Mouse (Mus musculus): ENCODE data around the gene Hpf1. TPM values are rescaled to one million over a fixed set of nuclear protein-coding genes. Genes with fewer than 3 reads are reported as not detected.

Hpf1 gene
- 110 and 126 TPM in 2 replicates for polyA plus RNA-seq (2015; fragmentation: Nextera tagmentation; extraction: Ambion mirVana)

DNA sequence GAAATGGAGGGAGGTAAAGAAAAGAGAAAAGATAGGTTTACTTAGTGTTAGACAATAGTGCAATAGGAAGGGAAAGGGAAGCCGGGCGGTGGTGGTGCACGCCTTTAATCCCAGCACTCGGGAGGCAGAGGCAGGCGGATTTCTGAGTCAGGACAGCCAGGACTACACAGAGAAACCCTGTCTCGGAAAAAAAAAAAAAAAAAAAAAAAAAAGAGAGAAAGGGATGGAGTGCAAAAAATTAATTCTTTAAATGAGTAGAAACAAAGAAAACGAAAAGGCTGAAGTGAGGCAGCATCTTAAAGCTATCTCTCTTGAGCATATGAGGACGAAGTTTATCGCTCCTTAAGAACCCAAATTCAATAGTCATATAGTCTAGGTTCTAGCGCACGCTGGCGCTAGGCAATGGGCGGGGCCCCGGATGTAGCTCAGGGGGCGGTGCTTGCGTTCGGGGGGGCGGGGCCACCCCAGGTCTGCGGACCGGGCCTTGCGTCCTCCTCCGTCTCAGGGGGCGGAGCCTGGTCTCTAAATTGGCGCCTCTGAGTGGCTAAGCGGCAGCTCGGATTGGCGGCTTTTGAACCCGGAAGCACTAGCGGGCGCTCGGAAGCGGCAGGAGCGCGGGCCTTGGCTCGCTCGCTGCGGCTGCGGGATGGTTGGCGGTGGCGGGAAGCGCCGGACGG lies at the start of gene Hpf1:
TSS of gene Hpf1 (plus strand) at position 576 of the 677 bp plus-strand sequence.
- H3K27ac ChIP-seq = peak within 1 kb of the TSS; percentile 82
- no peaks in the 10 kb centered on the region for H3K27me3 ChIP-seq
- H3K4me3 ChIP-seq (replicated peaks) = peak within 1 kb of the TSS; percentile 87
- DNase-seq = peak; percentile 97
- peak; percentile 98 for ATAC-seq (ENCODE audit: low read depth)
- 3% methylated on average over 43 of the region's 43 CpGs for WGBS (ENCODE audit: insufficient replicate concordance)
- peaks cover 32% of the 10 kb centered on the region for H3K36me3 ChIP-seq
- peaks cover 42% of the 10 kb centered on the region for H3K4me1 ChIP-seq (replicated peaks)
- H3K9ac ChIP-seq = peak within 1 kb of the TSS; percentile 89
- H3K4me2 ChIP-seq = peak within 1 kb of the TSS; percentile 90
- no peaks in the 10 kb centered on the region for H3K9me3 ChIP-seq (replicated peaks)

DNA sequence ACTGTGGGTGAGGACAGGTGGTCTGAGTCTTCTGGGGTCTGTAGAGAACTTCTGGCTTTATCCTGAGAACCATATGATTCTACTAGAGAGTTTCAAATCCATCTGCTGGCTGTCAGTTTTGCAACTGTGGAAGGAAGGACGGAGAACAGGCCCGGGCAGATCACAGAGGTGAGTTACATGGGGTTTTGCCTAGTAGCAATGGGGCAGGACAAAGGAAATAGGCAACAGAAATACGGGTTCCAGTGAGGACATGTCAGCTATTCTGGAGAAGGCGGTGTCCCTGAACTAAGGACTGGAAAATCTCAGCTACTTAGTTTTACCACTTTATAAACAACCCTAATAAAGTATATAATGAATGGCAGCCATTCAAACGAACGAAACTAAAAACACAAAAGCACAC lies 47.8 kb upstream of the Hpf1 start:
- WGBS (ENCODE audit: insufficient replicate concordance) = 69% methylated on average over 6 of the region's 6 CpGs
- no peak overlapping the region for H3K27ac ChIP-seq
- DNase-seq = no peak

DNA sequence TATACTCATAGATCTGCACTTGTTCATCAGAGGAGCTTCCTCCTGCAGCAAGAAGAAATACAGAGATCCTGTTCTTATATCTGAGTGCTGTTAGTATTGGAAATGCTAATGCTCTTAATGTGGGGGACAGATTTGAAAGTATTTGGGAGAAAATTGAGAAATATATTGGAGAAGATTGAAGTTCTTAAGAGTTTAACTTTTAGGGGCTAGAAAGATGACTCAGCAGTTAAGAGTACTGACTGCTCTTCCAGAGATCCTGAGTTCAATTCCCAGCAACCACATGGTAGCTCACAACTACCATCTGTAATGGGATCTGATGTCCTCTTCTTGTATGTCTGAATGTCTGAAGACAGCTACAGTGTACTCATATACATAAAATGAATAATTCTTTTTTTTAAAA lies 32.7 kb upstream of the Hpf1 start:
- ATAC-seq (ENCODE audit: low read depth) (no peak), DNase-seq (no peak)
- no peak overlapping the region for H3K4me3 ChIP-seq (replicated peaks)
- H3K9me3 ChIP-seq (replicated peaks) = no peaks in the 10 kb centered on the region
- H3K36me3 ChIP-seq = no peaks in the 10 kb centered on the region
- H3K9ac ChIP-seq = no peak overlapping the region
- no peak overlapping the region for H3K4me2 ChIP-seq
- peaks cover 26% of the 10 kb centered on the region for H3K4me1 ChIP-seq (replicated peaks)
- no peak overlapping the region for H3K27ac ChIP-seq
- H3K27me3 ChIP-seq = no peaks in the 10 kb centered on the region

More for the DNA sequence above, 47.8 kb upstream of the Hpf1 start:
- Histone ChIP-seq H3K4me1 (replicated peaks) (no peaks in the 10 kb centered on the region), H3K9me3 (replicated peaks) (no peaks in the 10 kb centered on the region), H3K27me3 (no peaks in the 10 kb centered on the region), H3K4me2 (no peak overlapping the region), H3K36me3 (no peaks in the 10 kb centered on the region), H3K9ac (no peak overlapping the region), H3K4me3 (replicated peaks) (no peak overlapping the region)
- ATAC-seq (ENCODE audit: low read depth) = no peak

DNA sequence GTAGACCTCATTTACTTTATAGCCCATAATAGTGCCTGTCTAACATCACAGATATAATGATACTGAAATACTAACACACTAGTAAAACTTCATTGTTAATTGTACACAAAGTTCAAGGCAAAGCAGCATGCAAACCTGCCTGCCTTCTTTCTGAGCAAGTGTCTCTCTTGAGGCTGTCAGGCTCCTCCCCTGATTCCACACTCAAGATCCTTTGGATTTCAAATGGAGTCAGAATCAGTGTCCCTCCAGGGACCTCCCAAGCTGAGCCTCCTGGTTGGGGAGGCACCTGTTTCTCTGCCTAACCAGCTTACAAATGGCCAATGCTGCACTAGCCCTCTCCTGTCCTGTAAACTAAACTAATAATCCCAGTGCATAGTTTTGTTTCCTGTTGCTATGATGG lies 32.1 kb upstream of the Hpf1 start:
- DNase-seq (no peak), ATAC-seq (ENCODE audit: low read depth) (no peak)
- Histone ChIP-seq H3K4me3 (replicated peaks) (no peak overlapping the region), H3K9me3 (replicated peaks) (no peaks in the 10 kb centered on the region), H3K4me1 (replicated peaks) (peaks cover 26% of the 10 kb centered on the region), H3K27me3 (no peaks in the 10 kb centered on the region), H3K27ac (peak overlapping the region; percentile 91; the same call in 1 of the 2 replicates), H3K36me3 (no peaks in the 10 kb centered on the region), H3K4me2 (no peak overlapping the region), H3K9ac (no peak overlapping the region)

DNA sequence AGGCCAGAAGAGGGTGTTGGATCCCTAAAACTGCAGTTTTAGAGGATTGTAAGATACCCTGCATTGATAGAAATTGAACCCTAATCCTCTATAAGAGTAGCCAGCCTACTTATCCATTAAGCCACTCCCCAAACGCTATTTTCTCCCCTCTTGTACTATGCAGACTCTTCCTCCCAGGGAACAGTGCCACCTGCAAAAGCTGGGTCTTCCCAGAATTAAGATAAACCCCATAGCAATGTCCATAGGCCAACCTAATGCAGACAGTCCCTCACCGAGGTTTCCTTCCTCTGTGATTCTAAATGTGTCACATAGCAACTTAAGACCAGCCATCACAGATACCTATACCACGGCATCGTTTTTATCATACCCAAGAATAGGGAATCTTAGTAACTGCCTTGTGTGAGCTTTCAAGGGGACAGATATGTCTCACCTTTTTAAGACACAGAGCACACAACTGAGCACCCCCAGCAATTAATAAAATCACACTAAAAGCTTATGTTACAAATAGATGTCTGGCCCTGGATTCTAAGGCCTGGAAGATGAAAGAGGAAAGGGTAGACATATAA lies 31.2 kb upstream of the Hpf1 start:
- Histone ChIP-seq H3K4me1 (replicated peaks) (peaks cover 26% of the 10 kb centered on the region), H3K4me2 (peak overlapping the region; percentile 32), H3K27me3 (no peaks in the 10 kb centered on the region), H3K9me3 (replicated peaks) (no peaks in the 10 kb centered on the region), H3K4me3 (replicated peaks) (no peak overlapping the region), H3K36me3 (no peaks in the 10 kb centered on the region), H3K9ac (peak overlapping the region; percentile 11; the same call in 1 of the 2 replicates), H3K27ac (peak overlapping the region; percentile 91)
- WGBS (ENCODE audit: insufficient replicate concordance) = 25% methylated on average over 4 of the region's 4 CpGs
- ATAC-seq (ENCODE audit: low read depth) (peak; percentile 51), DNase-seq (no peak)

DNA sequence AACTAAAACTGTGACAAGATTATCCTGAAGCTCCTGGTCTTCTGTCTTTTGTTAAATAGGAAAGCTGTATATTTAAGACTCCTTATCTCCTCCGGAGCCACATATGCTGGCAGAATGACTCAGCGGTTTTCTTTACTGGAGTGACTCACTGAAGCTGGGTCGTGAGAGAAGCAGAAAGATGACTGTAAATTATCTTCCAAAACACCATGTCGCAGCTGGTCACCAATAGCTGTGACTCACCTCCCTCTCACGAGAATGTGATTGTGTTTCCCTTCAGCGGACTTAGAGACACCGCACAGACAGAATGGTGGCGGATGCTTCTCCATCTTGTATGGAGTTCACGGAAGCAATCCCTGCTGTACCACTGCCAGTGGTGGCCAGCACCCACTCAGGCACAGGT lies 30.6 kb upstream of the Hpf1 start:
- H3K9ac ChIP-seq = peak overlapping the region; percentile 34
- H3K27ac ChIP-seq = peak overlapping the region; percentile 91
- H3K4me1 ChIP-seq (replicated peaks) = peaks cover 26% of the 10 kb centered on the region
- WGBS (ENCODE audit: insufficient replicate concordance) = 21% methylated on average over 9 of the region's 9 CpGs
- peak overlapping the region; percentile 10 for H3K4me3 ChIP-seq (replicated peaks)
- no peaks in the 10 kb centered on the region for H3K27me3 ChIP-seq
- H3K9me3 ChIP-seq (replicated peaks) = no peaks in the 10 kb centered on the region
- peak overlapping the region; percentile 59 for H3K4me2 ChIP-seq
- ATAC-seq (ENCODE audit: low read depth) = peak; percentile 97
- no peaks in the 10 kb centered on the region for H3K36me3 ChIP-seq
- DNase-seq = peak; percentile 80

DNA sequence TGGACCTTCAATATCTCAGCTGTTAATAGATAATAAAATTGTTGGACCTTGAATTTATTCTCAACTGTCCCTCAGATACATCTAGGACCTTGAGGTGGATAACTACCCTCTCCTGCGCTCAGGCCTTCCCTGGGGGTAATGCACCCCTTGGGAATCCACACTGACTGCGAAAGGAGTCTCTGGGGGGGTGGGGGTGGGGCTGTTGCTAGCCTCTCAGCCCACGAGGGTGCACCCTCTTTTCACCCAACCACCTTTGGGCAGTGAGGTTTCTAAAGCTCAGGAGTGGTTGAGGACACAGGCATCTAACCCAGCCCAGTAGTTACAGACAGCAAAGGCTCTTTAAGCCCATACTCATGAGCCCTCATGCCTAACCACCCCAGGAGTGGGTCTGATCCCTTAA lies 29.5 kb upstream of the Hpf1 start:
- no peaks in the 10 kb centered on the region for H3K9me3 ChIP-seq (replicated peaks)
- no peaks in the 10 kb centered on the region for H3K36me3 ChIP-seq
- H3K9ac ChIP-seq = no peak overlapping the region
- H3K4me2 ChIP-seq = no peak overlapping the region
- ATAC-seq (ENCODE audit: low read depth) (no peak), DNase-seq (no peak)
- H3K27ac ChIP-seq = peak overlapping the region; percentile 91; the same call in 1 of the 2 replicates
- peaks cover 26% of the 10 kb centered on the region for H3K4me1 ChIP-seq (replicated peaks)
- no peak overlapping the region for H3K4me3 ChIP-seq (replicated peaks)
- WGBS (ENCODE audit: insufficient replicate concordance) = 73% methylated on average over 3 of the region's 3 CpGs
- no peaks in the 10 kb centered on the region for H3K27me3 ChIP-seq

DNA sequence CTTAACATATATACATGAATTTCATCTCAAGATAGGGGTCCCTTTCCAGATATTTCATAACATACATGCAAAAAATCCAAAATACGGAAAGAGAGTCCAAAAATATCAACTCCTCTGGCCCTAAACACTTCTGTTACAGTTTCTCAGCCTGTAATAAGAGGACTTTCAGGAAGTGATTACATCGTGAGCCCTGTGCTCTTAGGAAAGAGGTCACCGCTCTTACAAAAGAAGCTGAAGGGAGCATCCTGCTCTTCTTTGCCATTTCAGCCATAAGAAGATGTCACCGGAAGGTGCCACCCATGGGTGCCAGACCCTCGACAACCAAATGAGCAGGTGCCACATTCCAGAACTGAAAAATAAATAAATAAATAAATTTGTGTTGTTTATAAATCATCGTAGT lies 28.4 kb upstream of the Hpf1 start:
- Histone ChIP-seq H3K4me1 (replicated peaks) (peaks cover 26% of the 10 kb centered on the region), H3K4me2 (no peak overlapping the region), H3K27me3 (no peaks in the 10 kb centered on the region), H3K4me3 (replicated peaks) (no peak overlapping the region), H3K9ac (no peak overlapping the region), H3K27ac (no peak overlapping the region), H3K36me3 (no peaks in the 10 kb centered on the region), H3K9me3 (replicated peaks) (no peaks in the 10 kb centered on the region)
- 70% methylated on average over 6 of the region's 6 CpGs for WGBS (ENCODE audit: insufficient replicate concordance)
- ATAC-seq (ENCODE audit: low read depth) (no peak), DNase-seq (no peak)

DNA sequence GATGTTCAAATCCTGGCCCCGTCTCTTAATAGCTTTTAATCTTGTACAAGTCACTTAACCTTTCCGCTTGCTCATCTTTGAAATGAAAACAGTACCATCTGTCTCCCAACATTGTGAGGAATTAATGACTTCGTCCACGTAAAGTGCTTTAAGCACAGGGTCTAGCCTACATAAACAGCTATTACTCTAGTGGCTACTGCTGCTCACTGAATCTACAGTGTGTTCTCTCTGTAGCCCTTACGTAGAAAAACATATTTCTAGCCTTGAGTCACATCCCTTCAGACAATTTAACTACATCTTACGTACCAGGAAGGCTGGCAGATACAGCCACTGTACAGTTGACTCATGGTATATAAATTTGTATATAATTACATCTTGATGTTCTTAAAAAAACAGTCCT lies 25.3 kb upstream of the Hpf1 start:
- peaks cover 12% of the 10 kb centered on the region for H3K4me1 ChIP-seq (replicated peaks)
- 83% methylated on average over 6 of the region's 6 CpGs for WGBS (ENCODE audit: insufficient replicate concordance)
- no peak for DNase-seq
- no peaks in the 10 kb centered on the region for H3K36me3 ChIP-seq
- no peaks in the 10 kb centered on the region for H3K9me3 ChIP-seq (replicated peaks)
- ATAC-seq (ENCODE audit: low read depth) = no peak
- H3K4me2 ChIP-seq = no peak overlapping the region
- no peak overlapping the region for H3K9ac ChIP-seq
- no peaks in the 10 kb centered on the region for H3K27me3 ChIP-seq
- no peak overlapping the region for H3K4me3 ChIP-seq (replicated peaks)
- H3K27ac ChIP-seq = no peak overlapping the region

DNA sequence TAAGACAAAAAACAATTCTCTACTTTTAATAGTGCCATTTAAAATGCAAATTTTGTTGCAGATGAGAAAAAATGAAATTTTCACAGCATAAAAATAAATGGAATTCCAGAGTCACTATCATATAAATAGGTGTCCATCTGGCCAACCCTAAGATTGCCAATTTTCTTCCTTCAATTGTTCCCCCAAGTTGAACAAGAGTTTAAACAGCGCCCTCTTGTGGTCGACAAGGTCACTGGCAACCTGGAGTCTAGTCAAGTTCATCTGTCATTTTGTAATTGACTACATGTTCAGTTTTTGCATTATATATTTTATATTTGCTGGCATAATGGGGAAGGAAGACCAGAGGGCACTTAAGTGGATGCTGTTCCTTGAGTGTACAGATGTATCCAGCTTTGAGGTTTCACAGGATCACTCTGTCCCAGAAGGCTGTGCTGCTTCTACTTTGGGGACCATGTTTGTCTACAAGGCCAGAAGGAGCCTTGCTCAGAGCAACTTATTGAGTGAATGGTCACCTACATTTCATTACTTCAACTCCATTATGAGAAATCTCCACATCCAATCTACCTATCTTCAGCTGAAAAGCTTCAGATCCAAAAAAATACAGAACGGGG lies 24.6 kb upstream of the Hpf1 start:
- H3K27ac ChIP-seq = no peak overlapping the region
- no peak overlapping the region for H3K9ac ChIP-seq
- peak; percentile 25 for DNase-seq

DNA sequence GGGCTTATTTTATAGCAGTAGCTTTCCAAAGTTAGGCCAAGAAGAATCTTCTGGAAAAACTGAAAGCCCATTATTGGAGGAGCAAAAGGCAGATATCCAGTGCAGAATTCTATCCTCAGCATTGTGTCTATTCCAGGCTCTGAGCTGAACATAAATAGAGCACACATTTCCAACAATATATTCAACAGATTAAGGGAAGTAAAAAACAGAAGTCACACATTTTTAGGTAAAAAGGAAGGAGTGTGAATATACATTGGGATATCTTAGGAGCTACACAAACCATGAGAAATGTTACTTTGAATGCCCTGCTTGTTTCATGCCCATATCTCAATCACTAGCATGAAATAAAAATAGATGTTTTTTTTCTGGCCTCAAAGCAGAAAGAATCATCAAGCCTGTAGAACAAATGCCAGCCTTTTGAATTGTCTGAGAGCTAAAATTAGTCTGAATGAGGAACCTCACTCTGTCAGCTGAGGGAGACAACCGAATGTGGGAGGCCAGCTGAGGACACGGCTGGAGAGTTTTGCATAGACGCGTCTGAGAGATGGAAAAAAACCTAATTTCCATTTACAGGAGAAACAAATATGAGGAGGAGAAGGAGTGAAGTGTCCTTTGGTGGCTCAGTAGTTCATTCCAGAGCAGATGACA lies 22.6 kb upstream of the Hpf1 start:
- ATAC-seq (ENCODE audit: low read depth) (no peak), DNase-seq (no peak)
- Histone ChIP-seq H3K4me1 (replicated peaks) (no peaks in the 10 kb centered on the region), H3K4me3 (replicated peaks) (no peak overlapping the region), H3K4me2 (no peak overlapping the region), H3K27me3 (no peaks in the 10 kb centered on the region), H3K9me3 (replicated peaks) (no peaks in the 10 kb centered on the region), H3K36me3 (no peaks in the 10 kb centered on the region), H3K27ac (no peak overlapping the region), H3K9ac (no peak overlapping the region)
- 17% methylated on average over 4 of the region's 4 CpGs for WGBS (ENCODE audit: insufficient replicate concordance)

More for the DNA sequence above, 24.6 kb upstream of the Hpf1 start:
- 30% methylated on average over 3 of the region's 3 CpGs for WGBS (ENCODE audit: insufficient replicate concordance)
- Histone ChIP-seq H3K36me3 (no peaks in the 10 kb centered on the region), H3K27me3 (no peaks in the 10 kb centered on the region), H3K4me1 (replicated peaks) (peaks cover 4% of the 10 kb centered on the region), H3K9me3 (replicated peaks) (no peaks in the 10 kb centered on the region), H3K4me3 (replicated peaks) (no peak overlapping the region), H3K4me2 (no peak overlapping the region)
- no peak for ATAC-seq (ENCODE audit: low read depth)
